ENCODE assay signal across 9 mouse cellular contexts in genomic region chr1:167002486-167002850, GRCm38 (mm10). TPM values are rescaled to one million over a fixed set of nuclear protein-coding genes. Genes with fewer than 3 reads are reported as not detected.
DNase-seq lines count a peak whose midpoint lies in the region; ATAC-seq lines count a peak whose summit lies in the region.
"Had no signal": no experiment of that assay in that cellular context is flagged by ENCODE, and none has a peak within 500 bp of the region (broad histone marks: within the 10 kb centered on the region; RNA-seq: fewer than 3 reads in every experiment).

No protein-coding gene starts in this region.

- H3K4me1 ChIP-seq in forebrain, embryonic 15.5 days = peaks cover 28% of the 10 kb centered on the region

- peak overlapping the region; percentile 87 for H3K4me2 ChIP-seq in forebrain, embryonic 15.5 days (replicated peaks)

- no peaks in the 10 kb centered on the region for H3K27me3 ChIP-seq in forebrain, embryonic 15.5 days

- H3K27ac ChIP-seq in forebrain, embryonic 15.5 days (replicated peaks) = peak overlapping the region; percentile 93

- peak; percentile 71 for DNase-seq in NIH3T3 (ENCODE audit: low read depth)
- peak; percentile 38 for DNase-seq in cerebellum, adult 11 months
- peak; percentile 71 to 74 for DNase-seq in heart, postnatal 36 days
- peak; percentile 36 to 41 for DNase-seq in left cerebral cortex, postnatal 36 days (ENCODE audit: low spot score in 2 of 2)
- peak; percentile 54 for DNase-seq in right cerebral cortex, postnatal 4 days
- DNase-seq in c-Kit-positive CD71-positive TER-119-positive erythroid progenitor cells, embryonic 14.5 days (ENCODE audit: low spot score) = no peak

- under 1% methylated on average over 19 of the region's 19 CpGs for WGBS in forebrain, embryonic 15.5 days

- no peaks in the 10 kb centered on the region for H3K9me3 ChIP-seq in forebrain, embryonic 15.5 days

- peak overlapping the region; percentile 66 for H3K4me3 ChIP-seq in forebrain, embryonic 15.5 days
- H3K4me3 ChIP-seq: erythroblast, embryonic 14.5 days had no signal

- intact Hi-C loops in heart, postnatal 36 days (cut with DNase I) = loop anchor here (2.0 to 5.0 kb wide), 4 partner anchors 66 to 220 kb away; no protein-coding TSS in a partner anchor
- intact Hi-C loops in left cerebral cortex, postnatal 36 days (cut with DNase I) = loop anchor here (5.0 to 10.0 kb wide), 4 partner anchors 65 to 335 kb away; no protein-coding TSS in a partner anchor

- peak overlapping the region; percentile 92 for H3K9ac ChIP-seq in forebrain, embryonic 15.5 days (replicated peaks)

- no peak for ATAC-seq in forebrain, embryonic 15.5 days (replicated peaks)
- peak; percentile 41; the same call in 1 of the 2 replicates for ATAC-seq in megakaryocyte-erythroid progenitor cell, adult 5-6 weeks (replicated peaks; ENCODE audit: low FRiP score, low TSS enrichment, poor library complexity, severe bottlenecking)

- H3K36me3 ChIP-seq in forebrain, embryonic 15.5 days = no peaks in the 10 kb centered on the region

RNA-seq across cellular contexts. Expression of gene Fam78b, which starts 1.3 kb away (rescaled TPM):
- polyA plus RNA-seq in forebrain, embryonic 15.5 days (2015; fragmentation: Nextera tagmentation; extraction: Ambion mirVana) = 7.6 and 10.1 TPM in 2 replicates
- 1 to 10 TPM; 3.1 to 3.4 TPM for total RNA-seq in heart, postnatal 36 days (2021)
- 10 to 100 TPM; 31.6 to 33.5 TPM for total RNA-seq in left cerebral cortex, postnatal 36 days (2021)
- not detected in 2 replicates for total RNA-seq in megakaryocyte-erythroid progenitor cell, adult 5-6 weeks (2014; fragmentation: Nextera tagmentation)
- total RNA-seq in megakaryocyte-erythroid progenitor cell, adult 5-6 weeks (2017) = 0.38 TPM in 1 of 2 replicates, not detected in the other
- polyA plus RNA-seq: erythroblast, embryonic 14.5 days had no signal

Comparison
In these comparisons a context has a peak if more than half of its experiments do, and no peak if none do; other contexts are left out.
1. RNA of gene Fam78b, which starts 1.3 kb away (total RNA-seq): 31.6 to 33.5 TPM in left cerebral cortex, postnatal 36 days; 3.1 to 3.4 TPM in heart, postnatal 36 days and 0.38 TPM in megakaryocyte-erythroid progenitor cell, adult 5-6 weeks; every median in the first group is over 4 times any median in the second.